Mouse (Mus musculus) large intestine, adult 2 months (tissue): ENCODE results near the gene Cyb5d1. TPM values are rescaled to one million over a fixed set of nuclear protein-coding genes. Genes with fewer than 3 reads are reported as not detected.
A peak's percentile ranks its signal among the peaks of the same experiment; 100 is the strongest.

Experiments used
- DNase-seq: peaks from one replicate; pipeline ENCODE4 v3.0.0-alpha.2; 2012; ENCODE audit warnings: low read depth, low spot score
- WGBS: fragments of 180-500 bp; shearing (Covaris S2); methylation state at CpG from one replicate; pipeline ENCODE4 v1.1.7; 2018; 5-methylcytosine and 5-hydroxymethylcytosine counted together
- polyA plus RNA-seq: library from polyadenylated mRNA; depleted of rRNA; stranded (reverse); fragments of >200 nt; gene quantifications from 2 replicates; pipeline ENCODE4 v1.2.3, GENCODE M21; 2012; rRNA removed

The Cyb5d1 gene
- polyA plus RNA-seq, 1 experiment = 6.1 TPM

GRCm38 (mm10) chr11:69366855-69367615 lies 28.4 kb downstream of the Cyb5d1 start:
- WGBS = under 1% methylated on average over 22 of the region's 22 CpGs
- peak; percentile 39 for DNase-seq

DNA sequence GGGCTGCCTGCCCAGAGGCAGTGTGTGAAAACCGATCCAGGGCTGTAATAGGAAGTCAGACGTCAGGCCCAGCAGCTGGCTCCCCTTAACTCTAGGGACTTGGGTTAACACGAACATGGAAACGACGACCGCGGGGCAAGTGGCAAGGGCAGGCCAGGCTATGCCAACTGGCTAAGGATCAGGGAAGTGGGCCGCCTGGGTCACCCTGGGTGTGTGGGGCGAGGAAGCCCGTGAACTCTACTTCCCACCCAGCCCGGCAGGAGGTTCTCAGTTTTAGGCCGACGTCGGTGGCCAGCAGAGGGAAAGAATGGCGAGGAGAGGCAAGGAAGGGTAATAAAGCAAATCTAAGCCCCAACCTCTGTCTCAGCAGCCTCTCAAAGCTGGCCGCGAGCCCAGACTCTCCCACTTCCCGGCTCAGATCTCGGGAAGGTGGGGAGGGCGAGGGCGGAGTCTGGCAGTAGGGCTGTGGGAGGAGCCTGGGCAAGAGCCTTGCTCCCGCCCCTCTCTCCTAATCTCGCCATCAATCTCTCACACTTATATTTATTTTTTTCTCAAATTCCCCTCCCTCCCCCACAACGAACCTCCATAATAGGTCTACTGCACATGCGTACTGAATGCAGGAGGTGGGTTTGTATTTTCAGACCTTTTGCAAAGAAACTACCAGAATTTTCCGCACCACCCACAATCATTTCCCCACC lies 29.1 kb downstream of the Cyb5d1 start:
- WGBS = under 1% methylated on average over 26 of the region's 26 CpGs

GRCm38 (mm10) chr11:69365722-69366121 lies 29.7 kb downstream of the Cyb5d1 start:
- peak; percentile 35 for DNase-seq
- 14% methylated on average over 6 of the region's 6 CpGs for WGBS

More for the DNA sequence above, 29.1 kb downstream of the Cyb5d1 start:
- peak; percentile 91 for DNase-seq

- 2% methylated on average over 6 of the region's 6 CpGs for WGBS
- DNase-seq = peak; percentile 96
Measured at GRCm38 (mm10) chr11:69364910-69365309, 30.5 kb downstream of the Cyb5d1 start.

GRCm38 (mm10) chr11:69364376-69364775 lies 31.1 kb downstream of the Cyb5d1 start:
- no peak for DNase-seq
- 10% methylated on average over 8 of the region's 8 CpGs for WGBS

- no peak for DNase-seq
- 97% methylated on average over 2 of the region's 2 CpGs for WGBS
Measured at GRCm38 (mm10) chr11:69362479-69362878, 33.0 kb downstream of the Cyb5d1 start.

DNA sequence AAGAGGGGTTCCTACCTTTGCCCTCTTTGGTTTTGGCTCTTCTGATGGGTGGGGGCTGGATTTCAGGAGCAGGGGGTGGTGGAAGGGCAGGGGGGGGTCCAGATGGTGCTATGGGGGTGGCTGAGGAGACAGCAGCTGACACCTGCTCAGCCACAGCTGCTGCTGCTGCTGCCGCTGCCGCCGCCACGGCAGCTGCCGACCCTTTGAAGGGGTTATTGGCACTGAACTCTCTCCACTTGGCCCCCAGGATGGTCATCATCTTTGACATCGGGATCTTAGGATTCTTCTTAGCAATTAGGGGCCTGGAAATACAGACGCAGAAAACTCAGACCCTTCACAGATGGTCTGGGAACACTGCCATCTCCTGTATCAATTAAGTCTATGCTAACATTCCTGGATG lies 33.4 kb downstream of the Cyb5d1 start:
- whole genome bisulfite sequencing = 77% methylated on average over 7 of the region's 7 CpGs
- DNase-seq = no peak

- 80% methylated on average over 12 of the region's 12 CpGs for WGBS
- DNase-seq = no peak
Measured at GRCm38 (mm10) chr11:69357690-69358089, 37.7 kb downstream of the Cyb5d1 start.

GRCm38 (mm10) chr11:69356544-69356943 lies 38.9 kb downstream of the Cyb5d1 start:
- WGBS = 89% methylated on average over 5 of the region's 5 CpGs
- DNase-seq = no peak

- no peak for DNase-seq
- WGBS = 92% methylated on average over 25 of the region's 26 CpGs
Measured at GRCm38 (mm10) chr11:69346441-69346840, 49.0 kb downstream of the Cyb5d1 start.

Other genes with a start within 250 kb of the Cyb5d1 start
- gene Alox12b, start 238.6 kb downstream of the Cyb5d1 start, polyA plus RNA-seq = 0.06 TPM in 1 of 2 replicates, not detected in the other
- gene Alox8, start 197.8 kb downstream of the Cyb5d1 start, polyA plus RNA-seq = 0.04 TPM in 1 of 2 replicates, not detected in the other
- gene Gucy2e, start 158.6 kb downstream of the Cyb5d1 start, polyA plus RNA-seq = not detected in 2 replicates
- gene Cntrob, start 71.9 kb downstream of the Cyb5d1 start, polyA plus RNA-seq = 8.4 and 8.5 TPM in 2 replicates
- gene Trappc1, start 71.7 kb downstream of the Cyb5d1 start, polyA plus RNA-seq = 60.7 and 65.6 TPM in 2 replicates
- gene Kcnab3, start 69.4 kb downstream of the Cyb5d1 start, polyA plus RNA-seq = 0.46 and 0.55 TPM in 2 replicates
- gene Rnf227, start 55.2 kb downstream of the Cyb5d1 start, polyA plus RNA-seq = 0.51 and 0.79 TPM in 2 replicates
- gene Chd3, start 26.2 kb downstream of the Cyb5d1 start, polyA plus RNA-seq = 63.4 and 118 TPM in 2 replicates
- 164 and 180 TPM in 2 replicates for gene Naa38, start 144 bp downstream of the Cyb5d1 start, polyA plus RNA-seq
- 10.5 and 11.0 TPM in 2 replicates for gene Tmem88, start 2.6 kb upstream of the Cyb5d1 start, polyA plus RNA-seq
- 7.5 and 11.2 TPM in 2 replicates for gene Kdm6b, start 18.0 kb upstream of the Cyb5d1 start, polyA plus RNA-seq
- gene Dnah2, start 153.5 kb upstream of the Cyb5d1 start, polyA plus RNA-seq = 0.12 and 0.29 TPM in 2 replicates
- gene Efnb3, start 164.6 kb upstream of the Cyb5d1 start, polyA plus RNA-seq = 1.1 and 2.1 TPM in 2 replicates
- 24.8 and 28.7 TPM in 2 replicates for gene Wrap53, start 184.6 kb upstream of the Cyb5d1 start, polyA plus RNA-seq
- 80.8 and 93.2 TPM in 2 replicates for gene Trp53, start 184.7 kb upstream of the Cyb5d1 start, polyA plus RNA-seq
- gene Atp1b2, start 210.3 kb upstream of the Cyb5d1 start, polyA plus RNA-seq = 4.1 and 5.6 TPM in 2 replicates
- not detected in 2 replicates for gene Shbg, start 222.3 kb upstream of the Cyb5d1 start, polyA plus RNA-seq
- 1.9 and 2.7 TPM in 2 replicates for gene Sat2, start 226.4 kb upstream of the Cyb5d1 start, polyA plus RNA-seq
- 29.6 and 35.8 TPM in 2 replicates for gene Fxr2, start 237.4 kb upstream of the Cyb5d1 start, polyA plus RNA-seq